Mouse (Mus musculus): Measurements from ENCODE around the gene Oaz3.

DNA sequence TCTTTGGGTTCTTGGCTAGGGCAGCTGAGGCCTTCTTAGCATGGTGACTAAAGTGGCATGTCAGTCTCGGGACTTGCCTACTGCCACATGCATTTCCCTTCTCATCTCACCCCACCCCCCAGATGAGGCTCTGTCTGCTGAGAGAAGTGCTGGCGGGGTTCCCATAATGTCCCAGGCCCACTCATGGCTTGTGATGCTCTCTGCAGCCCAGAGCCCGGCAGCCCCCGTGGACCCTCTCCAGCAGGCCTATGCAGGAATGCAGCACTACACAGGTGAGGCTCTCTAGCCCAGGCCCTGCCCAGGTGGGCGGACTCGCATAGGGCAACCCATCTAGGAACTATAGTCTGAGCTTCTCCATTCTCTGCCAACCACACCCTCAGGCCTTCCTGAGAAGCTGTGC is 43.9 kb upstream of the Oaz3 start:
- TF ChIP-seq USF1 (IDR thresholded peaks at IDR 0.05; ENCODE audit: low read depth) (no peak), CEBPB (IDR thresholded peaks at IDR 0.05; ENCODE audit: low read depth) (no peak), CTCF (IDR thresholded peaks at IDR 0.05; ENCODE audit: control insufficient read depth, insufficient read depth, insufficient read length) (no peak), MAX (IDR thresholded peaks at IDR 0.05) (no peak), MYOD1 (IDR thresholded peaks at IDR 0.05; ENCODE audit: control insufficient read depth, insufficient read length, low read depth) (no peak), MYOG (IDR thresholded peaks at IDR 0.05; ENCODE audit: control insufficient read depth, extremely low read depth, insufficient read length) (no peak)
